In genomic region chr19:38775548-38775947, GRCm38 (mm10) we compare ENCODE assay signal across 9 mouse cellular contexts. TPM values are rescaled to one million over a fixed set of nuclear protein-coding genes. Genes with fewer than 3 reads are reported as not detected.
DNase-seq lines count a peak whose midpoint lies in the region; ATAC-seq and TF ChIP-seq lines count a peak whose summit lies in the region.
"Had no signal": no experiment of that assay in that cellular context is flagged by ENCODE, and none has a peak within 500 bp of the region (broad histone marks: within the 10 kb centered on the region; RNA-seq: fewer than 3 reads in every experiment).

No protein-coding gene starts in this region.

- no peaks in the 10 kb centered on the region for H3K4me1 ChIP-seq in hindbrain, embryonic 11.5 days (replicated peaks; ENCODE audit: control insufficient read depth, insufficient read depth, low read length)
- H3K4me1 ChIP-seq in hindbrain, embryonic 13.5 days (replicated peaks) = 0 out of 2 replicates have a peak, but pooled peaks cover 3% of the 10 kb centered on the region
- no peaks in the 10 kb centered on the region for H3K4me1 ChIP-seq in neural tube, embryonic 14.5 days (ENCODE audit: control insufficient read depth, insufficient read depth, low read length)
- H3K4me1 ChIP-seq: embryonic facial prominence, embryonic 15.5 days had no signal

- peak; percentile 70 for DNase-seq in hindbrain, embryonic 11.5 days (ENCODE audit: low spot score)
- DNase-seq in ES-CJ7 (ENCODE audit: low read depth, low spot score) = peak; percentile 59
- peak; percentile 68 for DNase-seq in brain, embryonic 14.5 days (ENCODE audit: low read depth)
- peak; percentile 49 to 74 for DNase-seq in heart, postnatal 10 days
- peak; percentile 47 to 57 for DNase-seq in left cerebral cortex, adult 2 months (ENCODE audit: extremely low spot score in 1 of 2, low spot score in 2 of 2)
- no peak for DNase-seq in spleen, postnatal 4 days (ENCODE audit: low spot score in 2 of 2)

- TF ChIP-seq POLR2A in brain, embryonic 14.5 days (IDR thresholded peaks at IDR 0.05; ENCODE audit: borderline replicate concordance, extremely low read depth, insufficient read depth, insufficient read length, poor library complexity, severe bottlenecking) = no peak

- no peak overlapping the region for H3K4me3 ChIP-seq in hindbrain, embryonic 11.5 days (ENCODE audit: low read depth, low read length)
- no peak overlapping the region for H3K4me3 ChIP-seq in hindbrain, embryonic 13.5 days
- H3K4me3 ChIP-seq in left cerebral cortex, adult 2 months = no peak overlapping the region
- H3K4me3 ChIP-seq in neural tube, embryonic 14.5 days (ENCODE audit: low read depth, low read length) = no peak overlapping the region
- H3K4me3 ChIP-seq: embryonic facial prominence, embryonic 15.5 days had no signal

- no peaks in the 10 kb centered on the region for H3K36me3 ChIP-seq in hindbrain, embryonic 11.5 days (ENCODE audit: control insufficient read depth, insufficient read depth, low read length)
- H3K36me3 ChIP-seq in hindbrain, embryonic 13.5 days = no peaks in the 10 kb centered on the region
- H3K36me3 ChIP-seq in neural tube, embryonic 14.5 days (ENCODE audit: control insufficient read depth, insufficient read depth, low read length) = no peaks in the 10 kb centered on the region
- H3K36me3 ChIP-seq: embryonic facial prominence, embryonic 15.5 days had no signal

- TF ChIP-seq CTCF in brain, embryonic 14.5 days (IDR thresholded peaks at IDR 0.05; ENCODE audit: borderline replicate concordance, extremely low read depth, insufficient read depth, insufficient read length) = peak; percentile 61; the same call in 1 of the 2 replicates
- TF ChIP-seq CTCF in left cerebral cortex, adult 2 months (IDR thresholded peaks at IDR 0.05) = peak; percentile 75

- intact Hi-C loops in heart, postnatal 10 days (cut with DNase I) = loop anchor here (2.0 kb wide), 2 partner anchors 209 to 351 kb away; no protein-coding TSS in a partner anchor
- intact Hi-C loops in left cerebral cortex, adult 2 months (cut with DNase I) = loop anchor here (1.0 kb wide), 1 partner anchor 209 kb away; no protein-coding TSS in a partner anchor

- H3K9ac ChIP-seq in hindbrain, embryonic 11.5 days (ENCODE audit: low read depth, low read length) = no peak overlapping the region
- H3K9ac ChIP-seq in hindbrain, embryonic 13.5 days = no peak overlapping the region
- no peak overlapping the region for H3K9ac ChIP-seq in neural tube, embryonic 14.5 days (replicated peaks; ENCODE audit: low read depth, low read length)
- H3K9ac ChIP-seq: embryonic facial prominence, embryonic 15.5 days had no signal

- WGBS in hindbrain, embryonic 11.5 days = 63% methylated on average over 4 of the region's 4 CpGs
- WGBS in hindbrain, embryonic 13.5 days = 62% methylated on average over 4 of the region's 4 CpGs
- 58% methylated on average over 4 of the region's 4 CpGs for WGBS in neural tube, embryonic 14.5 days

- no peak overlapping the region for H3K4me2 ChIP-seq in hindbrain, embryonic 11.5 days (replicated peaks; ENCODE audit: low read depth, low read length)
- no peak overlapping the region for H3K4me2 ChIP-seq in hindbrain, embryonic 13.5 days
- no peak overlapping the region for H3K4me2 ChIP-seq in neural tube, embryonic 14.5 days (ENCODE audit: low read depth, low read length)
- H3K4me2 ChIP-seq: embryonic facial prominence, embryonic 15.5 days had no signal

- H3K27me3 ChIP-seq in hindbrain, embryonic 11.5 days (ENCODE audit: control insufficient read depth, insufficient read depth, low read length) = no peaks in the 10 kb centered on the region
- no peaks in the 10 kb centered on the region for H3K27me3 ChIP-seq in hindbrain, embryonic 13.5 days
- no peaks in the 10 kb centered on the region for H3K27me3 ChIP-seq in neural tube, embryonic 14.5 days (ENCODE audit: control insufficient read depth, insufficient read depth, low read length)
- H3K27me3 ChIP-seq: embryonic facial prominence, embryonic 15.5 days had no signal

- H3K9me3 ChIP-seq in hindbrain, embryonic 11.5 days (ENCODE audit: control insufficient read depth, low read length) = no peaks in the 10 kb centered on the region
- H3K9me3 ChIP-seq in hindbrain, embryonic 13.5 days = no peaks in the 10 kb centered on the region
- H3K9me3 ChIP-seq in neural tube, embryonic 14.5 days (ENCODE audit: control insufficient read depth, low read length) = no peaks in the 10 kb centered on the region
- H3K9me3 ChIP-seq: embryonic facial prominence, embryonic 15.5 days had no signal

- no peak overlapping the region for H3K27ac ChIP-seq in hindbrain, embryonic 11.5 days (ENCODE audit: low read depth, low read length)
- H3K27ac ChIP-seq in hindbrain, embryonic 13.5 days = no peak overlapping the region
- H3K27ac ChIP-seq in left cerebral cortex, adult 2 months = no peak overlapping the region
- no peak overlapping the region for H3K27ac ChIP-seq in neural tube, embryonic 14.5 days (ENCODE audit: low read depth, low read length)
- H3K27ac ChIP-seq: embryonic facial prominence, embryonic 15.5 days had no signal

- ATAC-seq in hindbrain, embryonic 11.5 days (ENCODE audit: low FRiP score) = no peak
- ATAC-seq in hindbrain, embryonic 13.5 days (ENCODE audit: low FRiP score) = no peak
- ATAC-seq in neural tube, embryonic 14.5 days (ENCODE audit: low read depth) = peak; percentile 69; the same call in 1 of the 2 replicates

RNA-seq across cellular contexts. Expression of gene Noc3l, which starts 43.5 kb away (rescaled TPM):
- polyA plus RNA-seq in hindbrain, embryonic 11.5 days (2014; fragmentation: Nextera tagmentation; extraction: Ambion mirVana) = 12.3 and 12.6 TPM in 2 replicates
- 5.3 and 5.5 TPM in 2 replicates for polyA plus RNA-seq in hindbrain, embryonic 13.5 days (2015; fragmentation: Nextera tagmentation; extraction: Ambion mirVana)
- 11.3 and 13.1 TPM in 2 replicates for polyA plus RNA-seq in brain, embryonic 14.5 days (2012; rRNA removed)
- total RNA-seq in heart, postnatal 10 days (2021) = 1 to 10 TPM; 8.0 to 8.9 TPM
- total RNA-seq in left cerebral cortex, adult 2 months (2021) = 10 to 100 TPM; 13.4 to 14.6 TPM
- 6.2 and 6.5 TPM in 2 replicates for polyA plus RNA-seq in neural tube, embryonic 14.5 days (2014; fragmentation: Nextera tagmentation; extraction: Ambion mirVana)

Comparison
In these comparisons a context has a peak if more than half of its experiments do, and no peak if none do; other contexts are left out.
1. DNase-seq: peak in hindbrain, embryonic 11.5 days (single experiment), ES-CJ7 (single experiment), brain, embryonic 14.5 days (single experiment), heart, postnatal 10 days (2 of 2) and left cerebral cortex, adult 2 months (2 of 2); none in spleen, postnatal 4 days (0 of 2).